Mouse (Mus musculus): ENCODE results near the gene Olfr571. TPM values are rescaled to one million over a fixed set of nuclear protein-coding genes. Genes with fewer than 3 reads are reported as not detected.

Gene Olfr571
- polyA plus RNA-seq (2012) = not detected in 2 replicates

GRCm38 (mm10) chr7:102917032-102917875, at the start of gene Olfr571:
Gene Olfr571 (minus strand): TSS chr7:102917536.

DNA sequence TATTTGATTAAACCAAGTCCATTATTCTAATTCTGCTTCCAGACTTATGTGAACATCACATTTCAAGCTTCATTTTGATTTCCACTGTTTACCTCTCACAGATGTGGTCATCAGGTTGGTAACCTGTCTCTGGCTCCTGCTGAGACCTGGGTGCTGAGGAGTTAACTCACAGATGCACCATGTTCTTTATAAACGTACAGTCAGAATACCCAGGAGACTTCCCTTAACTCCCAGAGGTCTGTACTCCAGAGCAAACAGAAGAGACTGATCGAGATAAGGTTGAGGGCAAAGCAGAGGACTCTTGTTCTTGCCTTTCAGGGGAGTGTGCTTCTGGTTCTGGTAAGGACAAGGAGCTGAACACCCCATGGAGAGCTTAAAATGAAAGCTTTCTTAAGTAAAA, 45.0 kb upstream of the Olfr571 start, which contains the start of gene Olfr576:
TSS of gene Olfr576 (plus strand) at position 301 of the 400 bp plus-strand sequence.

GRCm38 (mm10) chr7:102958593-102958992, 41.3 kb upstream of the Olfr571 start, which contains the start of gene Olfr575:
Gene Olfr575 (minus strand): TSS chr7:102958775.

GRCm38 (mm10) chr7:102948167-102948566, 30.8 kb upstream of the Olfr571 start, which contains the start of gene Olfr574:
Gene Olfr574 (plus strand): TSS chr7:102948467.

GRCm38 (mm10) chr7:102942475-102942874, 25.1 kb upstream of the Olfr571 start, which contains the start of gene Olfr573-ps1:
Gene Olfr573-ps1 (minus strand): TSS chr7:102942575.

GRCm38 (mm10) chr7:102924109-102924508, 6.8 kb upstream of the Olfr571 start, which contains the start of gene Olfr572:
Gene Olfr572 (plus strand): TSS chr7:102924409.

GRCm38 (mm10) chr7:102890782-102891181, 26.6 kb downstream of the Olfr571 start, which contains the start of gene Olfr569:
Gene Olfr569 (minus strand): TSS chr7:102890882.

GRCm38 (mm10) chr7:102876822-102877221, 40.5 kb downstream of the Olfr571 start, which contains the start of gene Olfr568:
Gene Olfr568 (plus strand): TSS chr7:102877122.

DNA sequence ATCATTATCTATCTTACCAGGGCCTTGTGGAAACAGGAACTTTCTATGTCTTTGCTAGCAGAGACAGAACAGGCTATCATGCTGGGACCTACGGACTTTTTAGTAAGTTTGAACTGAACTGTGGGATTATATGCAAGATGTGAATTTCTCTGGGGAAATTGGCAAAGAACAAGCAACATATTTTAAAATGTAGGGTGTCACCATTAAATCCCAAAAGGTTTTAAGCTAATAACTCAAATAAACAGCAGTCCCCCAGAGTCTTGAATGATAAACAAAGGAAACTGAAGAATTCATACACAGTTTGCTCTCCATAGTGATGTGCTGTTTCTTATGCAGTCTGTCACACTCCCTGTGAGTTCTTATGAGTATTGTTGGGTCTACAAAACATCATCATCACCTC, 58.7 kb downstream of the Olfr571 start, which contains the start of gene Olfr566:
TSS of gene Olfr566 (minus strand) at position 101 of the 400 bp plus-strand sequence.

Other genes starting within 250 kb of the Olfr571 start
- gene Trim68, start 230.2 kb downstream of the Olfr571 start, polyA plus RNA-seq (2012) = 1.6 and 1.8 TPM in 2 replicates
- not detected in 2 replicates for gene Olfr557, start 221.6 kb downstream of the Olfr571 start, polyA plus RNA-seq (2012)
- not detected in 2 replicates for gene Olfr558, start 215.3 kb downstream of the Olfr571 start, polyA plus RNA-seq (2012)
- gene Olfr33, start 198.5 kb downstream of the Olfr571 start, polyA plus RNA-seq (2012) = not detected in 2 replicates
- not detected in 2 replicates for gene Olfr559, start 190.0 kb downstream of the Olfr571 start, polyA plus RNA-seq (2012)
- not detected in 2 replicates for gene Olfr560, start 158.2 kb downstream of the Olfr571 start, polyA plus RNA-seq (2012)
- gene Olfr78, start 158.1 kb downstream of the Olfr571 start, polyA plus RNA-seq (2012) = 0.01 and 0.03 TPM in 2 replicates
- not detected in 2 replicates for gene Olfr561, start 146.3 kb downstream of the Olfr571 start, polyA plus RNA-seq (2012)
- not detected in 2 replicates for gene Olfr564, start 114.1 kb downstream of the Olfr571 start, polyA plus RNA-seq (2012)
- gene Olfr566, start 58.8 kb downstream of the Olfr571 start, polyA plus RNA-seq (2012) = not detected in 2 replicates
- not detected in 2 replicates for gene Olfr568, start 40.4 kb downstream of the Olfr571 start, polyA plus RNA-seq (2012)
- not detected in 2 replicates for gene Olfr569, start 26.7 kb downstream of the Olfr571 start, polyA plus RNA-seq (2012)
- not detected in 2 replicates for gene Olfr570, start 23.0 kb downstream of the Olfr571 start, polyA plus RNA-seq (2012)
- gene Olfr572, start 6.9 kb upstream of the Olfr571 start, polyA plus RNA-seq (2012) = not detected in 2 replicates
- not detected in 2 replicates for gene Olfr573-ps1, start 25.0 kb upstream of the Olfr571 start, polyA plus RNA-seq (2012)
- gene Olfr574, start 30.9 kb upstream of the Olfr571 start, polyA plus RNA-seq (2012) = not detected in 2 replicates
- gene Olfr575, start 41.2 kb upstream of the Olfr571 start, polyA plus RNA-seq (2012) = not detected in 2 replicates
- not detected in 2 replicates for gene Olfr576, start 45.1 kb upstream of the Olfr571 start, polyA plus RNA-seq (2012)
- not detected in 2 replicates for gene Olfr577, start 58.4 kb upstream of the Olfr571 start, polyA plus RNA-seq (2012)
- not detected in 2 replicates for gene Olfr578, start 71.8 kb upstream of the Olfr571 start, polyA plus RNA-seq (2012)
- gene Olfr582, start 120.5 kb upstream of the Olfr571 start, polyA plus RNA-seq (2012) = not detected in 2 replicates
- gene Olfr583, start 133.8 kb upstream of the Olfr571 start, polyA plus RNA-seq (2012) = not detected in 2 replicates
- not detected in 2 replicates for gene Olfr584, start 164.3 kb upstream of the Olfr571 start, polyA plus RNA-seq (2012)
- not detected in 2 replicates for gene Olfr585, start 180.2 kb upstream of the Olfr571 start, polyA plus RNA-seq (2012)
- not detected in 2 replicates for gene Olfr586, start 208.1 kb upstream of the Olfr571 start, polyA plus RNA-seq (2012)
- not detected in 2 replicates for gene Olfr588-ps1, start 223.3 kb upstream of the Olfr571 start, polyA plus RNA-seq (2012)
- gene Olfr589, start 238.8 kb upstream of the Olfr571 start, polyA plus RNA-seq (2012) = not detected in 2 replicates